Mouse (Mus musculus): Measurements from ENCODE around the gene Abca1. TPM values are rescaled to one million over a fixed set of nuclear protein-coding genes. Genes with fewer than 3 reads are reported as not detected.

Gene Abca1
- total and polyA plus RNA-seq, 3 experiments, result 8.4 to 9.0 TPM; not detected in 1

DNA sequence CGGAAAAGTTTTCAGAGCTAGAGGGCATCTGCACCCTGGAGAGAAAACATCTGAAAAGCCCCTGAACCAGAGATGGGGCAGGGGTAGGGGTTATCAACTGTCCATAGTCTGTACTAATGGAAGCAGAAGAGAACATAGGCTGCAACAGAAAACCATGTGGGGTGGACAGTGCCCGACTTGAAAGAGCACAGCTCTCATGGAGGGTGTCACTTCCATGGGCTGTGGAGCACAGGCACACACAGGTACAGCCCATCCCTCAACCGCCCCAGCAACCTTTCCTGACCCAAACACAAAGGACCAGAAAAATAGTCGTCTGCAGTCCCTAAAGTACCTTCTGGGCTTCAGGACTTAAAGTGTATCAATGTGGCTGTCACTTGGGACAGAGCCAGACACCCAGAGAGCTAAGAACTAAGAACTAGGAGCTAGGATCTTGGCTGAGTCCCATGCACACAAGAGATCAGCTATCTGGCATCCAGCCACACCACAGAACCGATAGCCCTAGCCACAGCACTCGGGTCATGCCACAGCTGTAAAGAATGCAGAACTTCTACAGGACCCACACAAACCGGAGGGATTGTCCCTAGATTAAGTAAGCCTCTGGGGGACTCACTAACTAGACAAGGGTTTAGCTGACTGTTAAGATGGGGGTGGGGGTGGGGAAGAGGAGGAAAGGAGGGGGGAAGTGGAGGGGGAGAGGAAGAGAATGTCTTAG is 38.0 kb downstream of the Abca1 start (continued):
- 0 out of 2 replicates have a peak, but pooled peaks have one; percentile 45 for TF ChIP-seq UBTF (IDR thresholded peaks at IDR 0.05; ENCODE audit: borderline replicate concordance, insufficient read depth, low read depth, low read length)
- no peak for TF ChIP-seq ZC3H11A (IDR thresholded peaks at IDR 0.05; ENCODE audit: low read depth, low read length)
- TF ChIP-seq ZMIZ1 (IDR thresholded peaks at IDR 0.05; ENCODE audit: low read depth, low read length), result no peak
- TF ChIP-seq ZKSCAN1 (IDR thresholded peaks at IDR 0.05; ENCODE audit: low read depth, low read length), result no peak

DNA sequence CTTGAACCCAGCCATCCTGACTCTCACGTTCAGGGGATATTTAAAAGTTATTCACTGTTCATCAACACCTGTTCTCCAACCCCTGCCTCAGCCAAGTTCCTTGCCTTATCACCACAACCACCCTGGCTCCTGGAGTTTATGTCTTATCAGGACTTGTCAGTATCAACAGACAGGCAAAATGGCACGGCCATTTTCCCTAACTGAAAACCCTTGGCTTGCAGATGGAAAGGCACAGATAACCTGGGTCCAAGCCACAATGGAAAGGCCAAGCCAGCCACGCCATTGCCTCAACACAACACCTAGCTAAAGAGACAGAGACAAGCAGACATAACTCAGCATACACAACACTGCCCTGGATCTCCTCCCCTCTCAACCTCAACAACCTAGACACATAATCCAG is 38.6 kb downstream of the Abca1 start:
- no peaks in the 10 kb centered on the region for H3K9me3 ChIP-seq (replicated peaks; ENCODE audit: insufficient read depth, low read length)
- peak overlapping the region; percentile 99 for H3K27ac ChIP-seq (ENCODE audit: control insufficient read depth, low read depth, low read length)
- H3K36me3 ChIP-seq (ENCODE audit: control insufficient read depth in 1 of 2, insufficient read depth in 2 of 2, low read length in 2 of 2), result peaks cover 12 to 73% of the 10 kb centered on the region in 2 experiments
- peak; percentile 92 for DNase-seq (ENCODE audit: low read depth, low spot score)
- H3K4me3 ChIP-seq (ENCODE audit: control insufficient read depth in 1 of 2, insufficient read depth in 1 of 2, low read depth in 2 of 2, low read length in 2 of 2), result peak overlapping the region; percentile 19 to 20; a peak in 3 of 4 replicates
- peaks cover 56 to 74% of the 10 kb centered on the region in 2 experiments for H3K4me1 ChIP-seq (ENCODE audit: control insufficient read depth in 1 of 2, insufficient read depth in 2 of 2, low read length in 2 of 2)
- H3K79me2 ChIP-seq (ENCODE audit: control insufficient read depth, insufficient read depth, low read length, poor library complexity), result no peaks in the 10 kb centered on the region; the same call in 1 of the 2 replicates
- H3K27me3 ChIP-seq (ENCODE audit: control insufficient read depth in 1 of 2, insufficient read depth in 2 of 2, low read length in 2 of 2), result no peaks in the 10 kb centered on the region
- peak overlapping the region; percentile 70 for H3K9ac ChIP-seq (ENCODE audit: control insufficient read depth, low read depth, low read length, poor library complexity, severe bottlenecking)
- no peak for TF ChIP-seq USF1 (IDR thresholded peaks at IDR 0.05; ENCODE audit: low read depth, low read length)
- TF ChIP-seq MEF2A (IDR thresholded peaks at IDR 0.05; ENCODE audit: extremely low read depth, insufficient replicate concordance, low read depth, low read length, poor library complexity, severe bottlenecking), result peak; percentile 66; the same call in 1 of the 2 replicates
- peak; percentile 54 for TF ChIP-seq KAT2A (conservative IDR thresholded peaks at IDR 0.05; ENCODE audit: low read depth, low read length)
- no peak for TF ChIP-seq CHD1 (IDR thresholded peaks at IDR 0.05; ENCODE audit: low read depth, low read length)
- TF ChIP-seq MYB (IDR thresholded peaks at IDR 0.05; ENCODE audit: low read depth, low read length), result peak; percentile 99
- TF ChIP-seq POLR2AphosphoS2 (IDR thresholded peaks at IDR 0.05; ENCODE audit: low read length), result peak; percentile 73; the same call in 1 of the 2 replicates
- TF ChIP-seq ZKSCAN1 (IDR thresholded peaks at IDR 0.05; ENCODE audit: low read depth, low read length), result peak; percentile 40; the same call in 1 of the 2 replicates
- peak; percentile 97 for TF ChIP-seq SIN3A (IDR thresholded peaks at IDR 0.05; ENCODE audit: low read length)
- TF ChIP-seq NRF1 (IDR thresholded peaks at IDR 0.05; ENCODE audit: insufficient read depth, low read depth, low read length, poor library complexity, severe bottlenecking), result no peak; the same call in 1 of the 2 replicates
- peak; percentile 94 for TF ChIP-seq RCOR1 (IDR thresholded peaks at IDR 0.05; ENCODE audit: low read depth, low read length)
- peak; percentile 21; the same call in 1 of the 2 replicates for TF ChIP-seq ZC3H11A (IDR thresholded peaks at IDR 0.05; ENCODE audit: low read depth, low read length)
- no peak for TF ChIP-seq RAD21 (IDR thresholded peaks at IDR 0.05; ENCODE audit: low read depth, low read length)
- TF ChIP-seq ETS1 (IDR thresholded peaks at IDR 0.05; ENCODE audit: low read depth, low read length), result peak; percentile 99
- peak; percentile 95 for TF ChIP-seq MAFK (IDR thresholded peaks at IDR 0.05; ENCODE audit: borderline replicate concordance, low read depth, low read length)
- TF ChIP-seq EP300 (IDR thresholded peaks at IDR 0.05; ENCODE audit: low read depth in 1 of 2, low read length in 2 of 2), result peak; percentile 100
- TF ChIP-seq TBP (IDR thresholded peaks at IDR 0.05; ENCODE audit: low read depth, low read length), result peak; percentile 42; the same call in 1 of the 2 replicates
- TF ChIP-seq POLR2A (IDR thresholded peaks at IDR 0.05; ENCODE audit: control insufficient read depth in 1 of 2, insufficient read depth in 1 of 2, low read depth in 1 of 2, low read length in 2 of 2, poor library complexity in 1 of 2), result no peak
- TF ChIP-seq POLR2AphosphoS5 (IDR thresholded peaks at IDR 0.05; ENCODE audit: borderline replicate concordance, low read depth, low read length), result no peak
- TF ChIP-seq E2F4 (IDR thresholded peaks at IDR 0.05; ENCODE audit: borderline replicate concordance, low read depth, low read length), result 0 out of 2 replicates have a peak, but pooled peaks have one; percentile 46
- TF ChIP-seq CHD2 (IDR thresholded peaks at IDR 0.05; ENCODE audit: low read length), result peak; percentile 71
- no peak; the same call in 1 of the 2 replicates for TF ChIP-seq ZNF384 (IDR thresholded peaks at IDR 0.05; ENCODE audit: low read depth, low read length)
- no peak; the same call in 1 of the 2 replicates for TF ChIP-seq MXI1 (IDR thresholded peaks at IDR 0.05; ENCODE audit: low read depth, low read length)
- peak; percentile 100 for TF ChIP-seq TCF12 (IDR thresholded peaks at IDR 0.05; ENCODE audit: low read depth, low read length)
- TF ChIP-seq HCFC1 (IDR thresholded peaks at IDR 0.05; ENCODE audit: low read depth, low read length), result peak; percentile 55; the same call in 1 of the 2 replicates
- TF ChIP-seq TAL1 (IDR thresholded peaks at IDR 0.05; ENCODE audit: low read length), result peak; percentile 99
- TF ChIP-seq ELF1 (IDR thresholded peaks at IDR 0.05; ENCODE audit: low read depth, low read length), result peak; percentile 34; the same call in 1 of the 2 replicates
- no peak for TF ChIP-seq USF2 (IDR thresholded peaks at IDR 0.05; ENCODE audit: borderline replicate concordance in 1 of 2, insufficient read depth in 1 of 2, low read depth in 1 of 2, low read length in 2 of 2)
- TF ChIP-seq MYC (IDR thresholded peaks at IDR 0.05; ENCODE audit: low read depth, low read length), result peak; percentile 77
- 0 out of 2 replicates have a peak, but pooled peaks have one; percentile 11 for TF ChIP-seq SMC3 (IDR thresholded peaks at IDR 0.05; ENCODE audit: low read depth, low read length)
- TF ChIP-seq GABPA (IDR thresholded peaks at IDR 0.05; ENCODE audit: low read depth, low read length), result 0 out of 2 replicates have a peak, but pooled peaks have one; percentile 31

All from MEL (cell line).